Mouse (Mus musculus) left cerebral cortex, adult 11 months (tissue): Measurements from ENCODE around the gene Acvrl1.

ENCODE experiments used
- DNase-seq: peaks from one replicate; pipeline ENCODE4 v3.0.0; 2022; ENCODE audit warnings: low spot score

Acvrl1 gene

GRCm38 (mm10) chr15:101192260-101192640, 63.9 kb downstream of the Acvrl1 start:
- DNase-seq, result no peak

- DNase-seq, result no peak
Observed at GRCm38 (mm10) chr15:101192651-101193050, 64.3 kb downstream of the Acvrl1 start.

GRCm38 (mm10) chr15:101193971-101194370, 65.6 kb downstream of the Acvrl1 start:
- DNase-seq, result no peak
